Mouse (Mus musculus) neural tube, embryonic 10.5 days (tissue): ENCODE results near the gene Dvl2.

Experiments used
- DNase-seq: peaks from one replicate; pipeline ENCODE4 v3.0.0-alpha.2; 2017; ENCODE audit warnings: low spot score; ENCODE audit errors: extremely low spot score

Dvl2 gene

GRCm38 (mm10) chr11:70027397-70027796, 27.0 kb downstream of the Dvl2 start:
- no peak for DNase-seq

GRCm38 (mm10) chr11:70028401-70029129, 28.2 kb downstream of the Dvl2 start:
- DNase-seq = no peak

- DNase-seq = peak; percentile 96
These were observed 28.9 kb downstream of the Dvl2 start for GRCm38 (mm10) chr11:70029130-70029801.

- DNase-seq = no peak
These were observed 29.6 kb downstream of the Dvl2 start for GRCm38 (mm10) chr11:70029829-70030550.

- DNase-seq = no peak
These were observed 30.4 kb downstream of the Dvl2 start for GRCm38 (mm10) chr11:70030651-70031320.

GRCm38 (mm10) chr11:70031321-70031670, 30.9 kb downstream of the Dvl2 start:
- no peak for DNase-seq

GRCm38 (mm10) chr11:70038174-70038573, 37.8 kb downstream of the Dvl2 start:
- DNase-seq = no peak

- no peak for DNase-seq
These were observed 39.2 kb downstream of the Dvl2 start for GRCm38 (mm10) chr11:70039631-70040030.

- no peak for DNase-seq
These were observed 39.8 kb downstream of the Dvl2 start for GRCm38 (mm10) chr11:70040184-70040583.

GRCm38 (mm10) chr11:70042309-70043085, 42.1 kb downstream of the Dvl2 start:
- no peak for DNase-seq

- DNase-seq = no peak
These were observed 43.3 kb downstream of the Dvl2 start for GRCm38 (mm10) chr11:70043665-70044064.

- no peak for DNase-seq
These were observed 45.0 kb downstream of the Dvl2 start for GRCm38 (mm10) chr11:70045435-70045834.

- no peak for DNase-seq
These were observed 49.0 kb downstream of the Dvl2 start for GRCm38 (mm10) chr11:70049366-70049765.

- no peak for DNase-seq
These were observed 49.4 kb downstream of the Dvl2 start for GRCm38 (mm10) chr11:70049816-70050215.

- no peak for DNase-seq
These were observed 52.8 kb downstream of the Dvl2 start for GRCm38 (mm10) chr11:70053156-70053555.

- no peak for DNase-seq
These were observed 53.6 kb downstream of the Dvl2 start, which contains the start of gene Asgr1 for GRCm38 (mm10) chr11:70053898-70054570. Gene Asgr1, plus strand, starts transcription at chr11:70054085.

GRCm38 (mm10) chr11:70055618-70056214, 55.3 kb downstream of the Dvl2 start:
- peak; percentile 89 for DNase-seq

GRCm38 (mm10) chr11:70057805-70058204, 57.4 kb downstream of the Dvl2 start:
- no peak for DNase-seq

- no peak for DNase-seq
These were observed 59.5 kb downstream of the Dvl2 start for GRCm38 (mm10) chr11:70059930-70060329.
